Mouse (Mus musculus) heart, adult 2 months (tissue): ENCODE results near the gene 4930451I11Rik. TPM values are rescaled to one million over a fixed set of nuclear protein-coding genes. Genes with fewer than 3 reads are reported as not detected.

ENCODE experiments used
- DNase-seq, 2 experiments: peaks; one replicate each; pipeline ENCODE4 v3.0.0; 2021
- H3K27ac ChIP-seq: fragments of 200-600 bp; 2 replicates; pipeline ENCODE4 v1.8.1; 2022
- H3K27me3 ChIP-seq: fragments of 200-500 bp; 2 replicates; pipeline ENCODE4 v1.6.1; 2012; ENCODE audit warnings: mild to moderate bottlenecking, low read length, inconsistent platforms, mixed read lengths; ENCODE audit not compliant: control insufficient read depth, insufficient read depth
- H3K36me3 ChIP-seq: fragments of 200-500 bp; 2 replicates; pipeline ENCODE4 v1.6.1; 2012; ENCODE audit warnings: low read length, inconsistent platforms; ENCODE audit not compliant: control insufficient read depth, insufficient read depth
- H3K4me1 ChIP-seq: fragments of 200-500 bp; 2 replicates; pipeline ENCODE4 v1.6.1; 2011; ENCODE audit warnings: low read length; ENCODE audit not compliant: control insufficient read depth, insufficient read depth
- H3K4me3 ChIP-seq: fragments of 200-600 bp; 2 replicates; pipeline ENCODE4 v1.8.1; 2022
- H3K79me2 ChIP-seq: fragments of 200-500 bp; replicated peaks from 2 replicates; pipeline ENCODE4 v1.6.1; 2012; ENCODE audit warnings: mild to moderate bottlenecking, inconsistent platforms, low read length, moderate library complexity, mixed read lengths; ENCODE audit not compliant: control insufficient read depth, insufficient read depth
- H3K9ac ChIP-seq: fragments of 200-500 bp; 2 replicates; pipeline ENCODE4 v1.6.1; 2012; ENCODE audit warnings: low read depth, mild to moderate bottlenecking, control low read depth, inconsistent platforms, low read length, mixed read lengths
- CTCF ChIP-seq: fragments of 200-600 bp; IDR thresholded peaks from 2 replicates; pipeline ENCODE4 v1.8.1; 2022; ENCODE audit warnings: antibody characterized with exemption, mild to moderate bottlenecking, moderate library complexity
- EP300 ChIP-seq: fragments of 200-500 bp; IDR thresholded peaks from 2 replicates; pipeline ENCODE4 v1.6.1; 2011; ENCODE audit warnings: low read depth, low read length, control low read depth; ENCODE audit not compliant: insufficient read depth
- POLR2A ChIP-seq: fragments of 200-500 bp; IDR thresholded peaks from 2 replicates; pipeline ENCODE4 v1.6.1; 2011; ENCODE audit warnings: mild to moderate bottlenecking, low read depth, low read length, control low read depth; ENCODE audit not compliant: insufficient read depth
- WGBS: fragments of 180-500 bp; shearing (Covaris S2); methylation state at CpG from one replicate; pipeline ENCODE4 v1.1.7; 2018; 5-methylcytosine and 5-hydroxymethylcytosine counted together
- intact Hi-C: fragments of 180-260 bp; cut with DNase I; formaldehyde crosslinking; loops from one replicate; pipeline ENCODE4 v1.15.1; 2025
- polyA plus RNA-seq: library from polyadenylated mRNA; depleted of rRNA; stranded (reverse); fragments of >200 nt; gene quantifications from 2 replicates; pipeline ENCODE4 v1.2.3, GENCODE M21; 2012
- total RNA-seq, 2 experiments: library from RNA; stranded (reverse); gene quantifications; 2 replicates each; pipeline ENCODE4 v1.2.3; 2021

Gene 4930451I11Rik
- total and polyA plus RNA-seq, 3 experiments, result not detected

DNA sequence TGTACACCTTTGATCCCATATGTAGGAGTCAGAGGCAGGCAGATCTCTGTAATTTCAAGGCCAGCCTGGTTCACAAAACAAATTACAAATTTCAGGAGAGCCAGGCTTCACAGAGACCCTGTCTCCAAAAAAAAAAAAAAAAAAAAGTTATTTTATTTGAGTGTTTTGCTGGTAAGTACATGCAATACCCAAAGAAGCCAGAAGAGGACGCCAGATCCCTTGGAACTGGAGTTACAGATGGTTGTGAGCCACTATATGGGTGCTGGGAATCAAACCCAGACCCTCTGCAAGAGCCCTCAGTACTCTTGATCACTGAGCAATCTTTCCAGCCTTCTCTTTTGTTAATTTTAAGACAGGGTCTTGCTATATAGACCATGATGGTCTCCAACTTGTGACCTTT lies 12.6 kb downstream of the 4930451I11Rik start:
- Histone ChIP-seq H3K4me3 (no peak overlapping the region), H3K4me1 (peaks cover 6% of the 10 kb centered on the region), H3K27ac (no peak overlapping the region), H3K9ac (no peak overlapping the region), H3K27me3 (no peaks in the 10 kb centered on the region), H3K36me3 (no peaks in the 10 kb centered on the region), H3K79me2 (no peaks in the 10 kb centered on the region)
- TF ChIP-seq EP300 (no peak), CTCF (peak; percentile 39)
- intact Hi-C loops, result no loop called here
- WGBS, result 25% methylated on average over 1 of the region's 1 CpGs
- DNase-seq, result no peak

DNA sequence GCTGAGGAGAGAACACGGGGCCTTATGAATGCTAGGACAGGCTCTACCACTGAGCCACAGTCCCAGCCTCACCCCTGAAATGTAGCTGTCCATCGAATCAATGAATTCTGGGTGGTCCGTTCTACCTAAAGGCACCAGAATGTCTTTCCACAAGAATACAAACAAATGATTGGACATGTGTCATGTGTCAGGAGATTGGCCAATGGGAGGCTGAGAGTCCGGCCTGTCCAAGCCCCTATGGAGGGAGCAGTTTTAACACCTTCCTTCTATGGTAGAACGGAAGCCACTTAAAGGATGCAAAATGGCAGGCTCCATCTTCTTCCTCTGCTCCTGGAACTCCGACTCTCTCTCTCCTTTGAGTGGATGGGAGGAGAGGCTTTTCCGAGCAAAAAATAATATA lies 13.8 kb downstream of the 4930451I11Rik start:
- H3K27me3 ChIP-seq, result no peaks in the 10 kb centered on the region
- no peak for DNase-seq
- H3K4me3 ChIP-seq, result no peak overlapping the region
- intact Hi-C loops, result no loop called here
- peaks cover 6% of the 10 kb centered on the region for H3K4me1 ChIP-seq
- H3K79me2 ChIP-seq, result no peaks in the 10 kb centered on the region
- 81% methylated on average over 7 of the region's 7 CpGs for WGBS
- no peak overlapping the region for H3K9ac ChIP-seq
- H3K27ac ChIP-seq, result no peak overlapping the region
- TF ChIP-seq EP300 (no peak), CTCF (no peak), POLR2A (no peak)
- H3K36me3 ChIP-seq, result no peaks in the 10 kb centered on the region

DNA sequence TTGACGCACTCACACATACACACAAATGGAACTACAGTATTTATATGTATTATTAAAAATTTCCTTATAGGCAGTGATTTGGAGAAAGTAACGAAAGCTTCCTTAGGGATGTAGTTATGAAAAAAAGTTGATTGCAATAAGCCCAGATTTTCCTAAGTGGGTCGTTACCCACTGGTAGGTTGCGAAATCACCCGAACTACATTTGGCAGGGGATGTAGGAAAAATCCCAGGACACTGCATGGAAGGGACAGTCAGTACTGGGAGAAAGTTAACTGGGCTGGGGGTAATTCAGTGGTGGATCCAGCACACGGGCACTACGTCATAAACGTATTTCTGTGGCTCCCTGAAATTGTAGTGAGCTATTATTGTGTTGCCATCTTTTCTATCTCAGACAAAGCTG lies 14.9 kb downstream of the 4930451I11Rik start:
- TF ChIP-seq EP300 (no peak), POLR2A (no peak), CTCF (no peak)
- no peaks in the 10 kb centered on the region for H3K79me2 ChIP-seq
- H3K36me3 ChIP-seq, result no peaks in the 10 kb centered on the region
- H3K27ac ChIP-seq, result no peak overlapping the region
- H3K27me3 ChIP-seq, result no peaks in the 10 kb centered on the region
- no peak overlapping the region for H3K9ac ChIP-seq
- H3K4me1 ChIP-seq, result no peaks in the 10 kb centered on the region
- peak in 1 of 2 experiments; percentile 45 for DNase-seq
- intact Hi-C loops, result no loop called here
- WGBS, result 70% methylated on average over 8 of the region's 8 CpGs
- H3K4me3 ChIP-seq, result no peak overlapping the region

DNA sequence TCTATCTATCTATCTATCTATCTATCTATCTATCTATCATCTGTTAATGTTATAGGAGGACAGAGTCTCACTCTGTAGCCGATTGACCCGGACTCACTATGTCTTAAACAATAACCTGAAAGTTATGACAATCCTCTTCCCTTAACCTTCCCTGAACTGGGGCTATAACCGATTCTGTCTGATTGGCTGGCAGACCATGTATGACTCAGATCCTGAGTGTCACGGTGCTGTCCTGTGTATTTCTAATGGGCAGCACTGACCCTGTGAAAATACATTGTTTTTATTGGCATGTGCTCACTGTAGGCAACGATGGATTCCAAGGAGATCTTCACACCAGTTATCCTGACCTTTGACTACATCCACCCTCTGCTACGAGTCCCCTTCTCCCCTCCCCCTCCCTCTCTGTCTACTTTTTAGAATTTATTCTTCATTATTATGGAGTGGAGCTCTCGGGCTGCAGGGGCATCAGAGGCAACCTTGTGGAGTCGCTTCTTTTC lies 15.7 kb downstream of the 4930451I11Rik start:
- no peaks in the 10 kb centered on the region for H3K79me2 ChIP-seq
- no peak for DNase-seq
- H3K4me1 ChIP-seq, result no peaks in the 10 kb centered on the region
- no peaks in the 10 kb centered on the region for H3K36me3 ChIP-seq
- H3K27ac ChIP-seq, result no peak overlapping the region
- WGBS, result 43% methylated on average over 8 of the region's 8 CpGs
- intact Hi-C loops, result no loop called here
- no peak overlapping the region for H3K9ac ChIP-seq
- H3K4me3 ChIP-seq, result no peak overlapping the region
- no peak for TF ChIP-seq EP300
- no peak for TF ChIP-seq POLR2A
- TF ChIP-seq CTCF, result no peak
- H3K27me3 ChIP-seq, result no peaks in the 10 kb centered on the region

DNA sequence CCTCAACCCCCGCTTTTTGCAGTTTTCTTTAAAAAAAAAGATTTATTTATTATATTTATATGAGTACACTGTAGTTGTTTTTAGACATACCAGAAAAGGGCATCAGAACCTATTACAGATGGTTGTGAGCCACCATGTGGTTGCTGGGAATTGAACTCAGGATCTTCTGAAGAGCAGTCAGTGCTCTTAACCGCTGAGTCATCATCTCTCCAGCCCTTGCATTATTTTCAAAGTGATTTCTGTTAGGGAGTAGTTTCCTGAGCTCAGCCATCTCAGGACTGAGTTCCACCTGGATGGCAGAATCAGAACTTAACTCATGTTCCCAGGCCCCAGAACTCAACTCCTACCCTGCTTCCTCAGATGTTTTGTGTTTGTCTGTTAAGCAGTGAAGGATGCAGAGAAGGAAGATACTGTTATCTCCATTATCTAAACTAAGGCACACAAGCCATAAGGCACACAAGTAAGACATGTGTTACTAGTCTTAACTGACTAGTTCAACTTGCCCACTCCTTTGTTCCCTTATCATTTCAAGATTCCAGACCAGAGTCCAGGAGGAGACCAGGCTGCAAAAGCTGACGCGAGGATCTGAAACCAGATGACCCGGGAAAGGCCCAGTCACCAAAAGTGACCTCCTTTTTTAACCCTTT lies 21.6 kb downstream of the 4930451I11Rik start:
- Histone ChIP-seq H3K4me3 (no peak overlapping the region), H3K79me2 (no peaks in the 10 kb centered on the region), H3K9ac (no peak overlapping the region), H3K27ac (peak overlapping the region; percentile 67), H3K36me3 (no peaks in the 10 kb centered on the region), H3K27me3 (no peaks in the 10 kb centered on the region), H3K4me1 (peaks cover 1% of the 10 kb centered on the region; the same call in 1 of the 2 replicates)
- intact Hi-C loops, result no loop called here
- no peak for DNase-seq
- whole genome bisulfite sequencing, result 48% methylated on average over 5 of the region's 5 CpGs
- TF ChIP-seq CTCF, result no peak

DNA sequence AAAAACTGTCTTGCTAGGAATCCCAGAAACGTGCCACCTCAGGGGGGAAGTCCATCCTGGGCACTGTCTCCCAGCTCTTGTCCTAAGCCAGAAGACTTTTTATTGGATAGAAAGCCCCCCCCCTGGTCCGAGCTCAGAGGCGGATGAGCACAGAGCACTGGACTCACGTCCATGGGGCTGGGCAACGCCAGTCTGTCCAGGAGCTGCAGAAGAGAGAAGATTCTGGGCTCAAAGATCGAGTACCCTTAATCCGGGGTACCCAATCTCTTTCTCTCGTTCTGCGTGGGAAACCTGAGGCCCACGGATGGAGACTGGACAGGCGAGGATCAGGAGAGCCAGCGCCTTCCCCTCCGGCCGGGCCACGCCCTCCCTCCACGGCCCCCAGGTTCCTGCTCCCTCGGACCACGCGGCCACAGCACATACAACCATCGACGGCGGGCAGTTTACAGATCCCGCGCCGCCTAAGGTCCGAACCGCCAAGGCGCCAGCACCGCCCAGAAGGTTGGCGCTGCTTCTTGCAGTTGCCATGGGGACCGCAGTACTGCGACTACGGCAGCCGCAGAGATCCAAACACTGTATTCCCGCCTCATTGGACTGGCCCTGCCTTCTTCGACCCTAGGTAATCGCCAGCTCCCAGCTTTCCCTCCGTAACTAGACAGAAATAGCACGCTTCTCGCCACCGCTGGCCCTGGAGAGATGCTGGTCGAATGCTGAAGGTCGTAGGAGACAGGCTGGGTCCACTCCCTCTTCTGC lies 22.6 kb downstream of the 4930451I11Rik start:
- peak overlapping the region; percentile 67 for H3K27ac ChIP-seq
- H3K36me3 ChIP-seq, result no peaks in the 10 kb centered on the region
- H3K4me1 ChIP-seq, result peaks cover 1% of the 10 kb centered on the region; the same call in 1 of the 2 replicates
- WGBS, result 1% methylated on average over 43 of the region's 43 CpGs
- no peaks in the 10 kb centered on the region for H3K79me2 ChIP-seq
- TF ChIP-seq CTCF (peak; percentile 35; the same call in 1 of the 2 replicates), POLR2A (peak; percentile 71), EP300 (peak; percentile 78; the same call in 1 of the 2 replicates)
- H3K9ac ChIP-seq, result peak overlapping the region; percentile 78
- intact Hi-C loops, result no loop called here
- peak; percentile 91 to 92 for DNase-seq
- H3K4me3 ChIP-seq, result peak overlapping the region; percentile 63
- H3K27me3 ChIP-seq, result no peaks in the 10 kb centered on the region
